ENCODE assay signal across 8 mouse cellular contexts in genomic region chr9:114731871-114732682, GRCm38 (mm10). TPM values are rescaled to one million over a fixed set of nuclear protein-coding genes. Genes with fewer than 3 reads are reported as not detected.
DNase-seq lines count a peak whose midpoint lies in the region; ATAC-seq and TF ChIP-seq lines count a peak whose summit lies in the region.

No protein-coding gene starts in this region.

- WGBS in spleen, adult 2 months = 35% methylated on average over 12 of the region's 12 CpGs
- WGBS in embryonic facial prominence, embryonic 12.5 days = 72% methylated on average over 12 of the region's 12 CpGs
- 74% methylated on average over 12 of the region's 12 CpGs for WGBS in limb, embryonic 11.5 days

- peaks cover 6% of the 10 kb centered on the region for H3K4me1 ChIP-seq in spleen, adult 2 months (ENCODE audit: control insufficient read depth, insufficient read depth, insufficient read length)
- peaks cover 18% of the 10 kb centered on the region for H3K4me1 ChIP-seq in embryonic facial prominence, embryonic 12.5 days
- peaks cover 5% of the 10 kb centered on the region for H3K4me1 ChIP-seq in limb, embryonic 11.5 days (ENCODE audit: control insufficient read depth, insufficient read depth, low read length)

- peaks cover 3% of the 10 kb centered on the region; the same call in 1 of the 2 replicates for H3K36me3 ChIP-seq in spleen, adult 2 months (ENCODE audit: control insufficient read depth, insufficient read depth, low read length)
- no peaks in the 10 kb centered on the region for H3K36me3 ChIP-seq in embryonic facial prominence, embryonic 12.5 days
- H3K36me3 ChIP-seq in limb, embryonic 11.5 days (ENCODE audit: control insufficient read depth, insufficient read depth, low read length) = no peaks in the 10 kb centered on the region
- H3K36me3 ChIP-seq in myocyte (ENCODE audit: control insufficient read depth, insufficient read depth) = no peaks in the 10 kb centered on the region

- H3K9me3 ChIP-seq in embryonic facial prominence, embryonic 12.5 days = no peaks in the 10 kb centered on the region
- no peaks in the 10 kb centered on the region for H3K9me3 ChIP-seq in limb, embryonic 11.5 days (ENCODE audit: control insufficient read depth, low read length)

- DNase-seq in spleen, adult 2 months (ENCODE audit: low read depth in 1 of 2, low spot score in 2 of 2) = no peak
- no peak for DNase-seq in spleen, adult 12 weeks (ENCODE audit: low spot score)
- DNase-seq in limb, embryonic 11.5 days (ENCODE audit: low spot score) = no peak
- no peak for DNase-seq in ovary, adult 18-20 months (ENCODE audit: low spot score)
- DNase-seq in left cerebral cortex, adult 9 months (ENCODE audit: low spot score in 2 of 2) = no peak
- DNase-seq in gastrocnemius, postnatal 4 days (ENCODE audit: low spot score in 2 of 2) = no peak

- peak overlapping the region; percentile 85 for H3K9ac ChIP-seq in embryonic facial prominence, embryonic 12.5 days
- H3K9ac ChIP-seq in limb, embryonic 11.5 days (ENCODE audit: low read length) = peak overlapping the region; percentile 87; the same call in 1 of the 2 replicates

- peak overlapping the region; percentile 86 for H3K4me3 ChIP-seq in spleen, adult 2 months (ENCODE audit: extremely low read depth, insufficient read depth, insufficient read length)
- H3K4me3 ChIP-seq in embryonic facial prominence, embryonic 12.5 days = peak overlapping the region; percentile 83
- peak overlapping the region; percentile 84 for H3K4me3 ChIP-seq in limb, embryonic 11.5 days (ENCODE audit: low read depth, low read length)
- peak overlapping the region; percentile 44 for H3K4me3 ChIP-seq in myocyte

- peak overlapping the region; percentile 96; the same call in 1 of the 2 replicates for H3K27ac ChIP-seq in spleen, adult 2 months (ENCODE audit: insufficient read depth, low read length)
- H3K27ac ChIP-seq in embryonic facial prominence, embryonic 12.5 days = 0 out of 2 replicates have a peak overlapping the region, but pooled peaks have one; percentile 81
- no peak overlapping the region for H3K27ac ChIP-seq in limb, embryonic 11.5 days (replicated peaks; ENCODE audit: low read depth, low read length)

- ATAC-seq in embryonic facial prominence, embryonic 12.5 days (ENCODE audit: insufficient number of reproducible peaks, insufficient read depth, low FRiP score, low TSS enrichment) = no peak
- no peak for ATAC-seq in limb, embryonic 11.5 days (ENCODE audit: insufficient number of reproducible peaks, low FRiP score, low TSS enrichment, low read depth)

- no peaks in the 10 kb centered on the region for H3K27me3 ChIP-seq in spleen, adult 2 months (ENCODE audit: control insufficient read depth, insufficient read depth, low read length)
- no peaks in the 10 kb centered on the region for H3K27me3 ChIP-seq in embryonic facial prominence, embryonic 12.5 days
- no peaks in the 10 kb centered on the region for H3K27me3 ChIP-seq in limb, embryonic 11.5 days (ENCODE audit: control insufficient read depth, insufficient read depth, low read length)
- H3K27me3 ChIP-seq in myocyte (ENCODE audit: control insufficient read depth, insufficient read depth, insufficient read length) = no peaks in the 10 kb centered on the region

- peak overlapping the region; percentile 63 for H3K4me2 ChIP-seq in embryonic facial prominence, embryonic 12.5 days (replicated peaks)
- H3K4me2 ChIP-seq in limb, embryonic 11.5 days (ENCODE audit: low read depth, severe bottlenecking) = peak overlapping the region; percentile 68
- H3K4me2 ChIP-seq in myocyte (ENCODE audit: low read depth) = peak overlapping the region; percentile 84

- TF ChIP-seq POLR2A in spleen, adult 2 months (IDR thresholded peaks at IDR 0.05; ENCODE audit: low read depth, low read length) = no peak
- no peak for TF ChIP-seq POLR2A in myocyte (IDR thresholded peaks at IDR 0.05; ENCODE audit: insufficient read length, low read depth)

- TF ChIP-seq CTCF in spleen, adult 2 months (IDR thresholded peaks at IDR 0.05; ENCODE audit: extremely low read depth, insufficient read depth, insufficient read length, insufficient replicate concordance) = no peak

- H3ac ChIP-seq in myocyte (ENCODE audit: control insufficient read depth, insufficient read length) = peak overlapping the region; percentile 12

- peaks cover 30% of the 10 kb centered on the region for H3K79me2 ChIP-seq in myocyte (ENCODE audit: control insufficient read depth, insufficient read depth)

TF ChIP-seq in myocyte, 11 proteins besides CTCF, POLR2A, EP300 and RAD21:
- TF ChIP-seq MYOG (IDR thresholded peaks at IDR 0.05; ENCODE audit: control insufficient read depth in 1 of 3, insufficient read depth in 1 of 3, insufficient read length in 2 of 3, low read depth in 2 of 3) (no peak), CEBPB (IDR thresholded peaks at IDR 0.05; ENCODE audit: insufficient read depth, poor library complexity, severe bottlenecking) (no peak), TCF3 (IDR thresholded peaks at IDR 0.05; ENCODE audit: insufficient read length, low read depth) (no peak), MYOD1 (IDR thresholded peaks at IDR 0.05; ENCODE audit: control insufficient read depth in 1 of 3, insufficient read length in 2 of 3, low read depth in 2 of 3) (no peak), REST (IDR thresholded peaks at IDR 0.05; ENCODE audit: insufficient read depth, insufficient read length) (no peak)

RNA-seq across cellular contexts. Expression of gene Cmtm6, which starts 1.2 kb away (rescaled TPM):
- 36.7 and 38.5 TPM in 2 replicates for polyA plus RNA-seq in spleen, adult 2 months (2012; rRNA removed)
- polyA plus RNA-seq in embryonic facial prominence, embryonic 12.5 days (2016; fragmentation: Nextera tagmentation; extraction: Ambion mirVana) = 29.1 and 31.8 TPM in 2 replicates
- 24.0 and 24.9 TPM in 2 replicates for polyA plus RNA-seq in limb, embryonic 11.5 days (2014; fragmentation: Nextera tagmentation; extraction: Ambion mirVana)
- 14.3 TPM for polyA plus RNA-seq in myocyte (2012; fragmentation: generic; extraction: Trizol)
- 10 to 100 TPM; 22.0 to 22.4 TPM for total RNA-seq in gastrocnemius, postnatal 4 days (2021)

RNA-seq across cellular contexts. Expression of gene Dync1li1, which starts 43.5 kb away (rescaled TPM):
- polyA plus RNA-seq in spleen, adult 2 months (2012; rRNA removed) = 9.8 and 10.1 TPM in 2 replicates
- 77.9 and 89.4 TPM in 2 replicates for polyA plus RNA-seq in embryonic facial prominence, embryonic 12.5 days (2016; fragmentation: Nextera tagmentation; extraction: Ambion mirVana)
- polyA plus RNA-seq in limb, embryonic 11.5 days (2014; fragmentation: Nextera tagmentation; extraction: Ambion mirVana) = 62.1 and 65.6 TPM in 2 replicates
- 70.9 TPM for polyA plus RNA-seq in myocyte (2012; fragmentation: generic; extraction: Trizol)
- 10 to 100 TPM; 44.3 to 46.6 TPM for total RNA-seq in gastrocnemius, postnatal 4 days (2021)

RNA-seq across cellular contexts. Expression of gene Cmtm7, which starts 49.6 kb away (rescaled TPM):
- 237 and 317 TPM in 2 replicates for polyA plus RNA-seq in spleen, adult 2 months (2012; rRNA removed)
- 79.6 and 82.0 TPM in 2 replicates for polyA plus RNA-seq in embryonic facial prominence, embryonic 12.5 days (2016; fragmentation: Nextera tagmentation; extraction: Ambion mirVana)
- 71.1 and 84.6 TPM in 2 replicates for polyA plus RNA-seq in limb, embryonic 11.5 days (2014; fragmentation: Nextera tagmentation; extraction: Ambion mirVana)
- 38.1 TPM for polyA plus RNA-seq in myocyte (2012; fragmentation: generic; extraction: Trizol)
- total RNA-seq in gastrocnemius, postnatal 4 days (2021) = 10 to 100 TPM; 27.5 to 32.2 TPM
